Mouse (Mus musculus) embryonic fibroblast, embryonic 13.5 days (primary cell): ENCODE measurements around the gene Tnrc6a. TPM values are rescaled to one million over a fixed set of nuclear protein-coding genes. Genes with fewer than 3 reads are reported as not detected.

Experiments used
- H3K27ac ChIP-seq: 2 replicates; pipeline ENCODE4 v1.5.1; 2012; ENCODE audit warnings: low read length, control low read depth, inconsistent platforms; ENCODE audit not compliant: insufficient read depth
- H3K4me1 ChIP-seq: 2 replicates; pipeline ENCODE4 v1.6.1; 2011; ENCODE audit warnings: low read length; ENCODE audit not compliant: control insufficient read depth, insufficient read depth
- H3K4me3 ChIP-seq: 2 replicates; pipeline ENCODE4 v1.5.1; 2011; ENCODE audit warnings: mild to moderate bottlenecking, control low read depth, low read length; ENCODE audit not compliant: insufficient read depth
- CTCF ChIP-seq: IDR thresholded peaks from 2 replicates; pipeline ENCODE4 v1.5.1; 2011; ENCODE audit warnings: mild to moderate bottlenecking, control low read depth, low read length, moderate library complexity, borderline replicate concordance; ENCODE audit not compliant: insufficient read depth
- POLR2A ChIP-seq: IDR thresholded peaks from 2 replicates; pipeline ENCODE4 v1.6.1; 2011; ENCODE audit warnings: low read depth, mild to moderate bottlenecking, control low read depth, low read length, moderate library complexity
- polyA plus RNA-seq: library from polyadenylated mRNA; stranded (reverse); fragments of >200 nt; gene quantifications from 2 replicates; pipeline ENCODE4 v1.2.4, GENCODE M21; 2011; ENCODE audit warnings: low read depth; ENCODE audit not compliant: missing spikeins, insufficient read length

Tnrc6a gene
- polyA plus RNA-seq, 1 experiment, result 77.1 TPM

GRCm38 (mm10) chr7:123120516-123120915 is 3.2 kb upstream of the Tnrc6a start:
- H3K4me1 ChIP-seq, result peaks cover 9% of the 10 kb centered on the region
- TF ChIP-seq CTCF (no peak), POLR2A (no peak)
- peak overlapping the region; percentile 71; the same call in 1 of the 2 replicates for H3K27ac ChIP-seq
- no peak overlapping the region for H3K4me3 ChIP-seq

DNA sequence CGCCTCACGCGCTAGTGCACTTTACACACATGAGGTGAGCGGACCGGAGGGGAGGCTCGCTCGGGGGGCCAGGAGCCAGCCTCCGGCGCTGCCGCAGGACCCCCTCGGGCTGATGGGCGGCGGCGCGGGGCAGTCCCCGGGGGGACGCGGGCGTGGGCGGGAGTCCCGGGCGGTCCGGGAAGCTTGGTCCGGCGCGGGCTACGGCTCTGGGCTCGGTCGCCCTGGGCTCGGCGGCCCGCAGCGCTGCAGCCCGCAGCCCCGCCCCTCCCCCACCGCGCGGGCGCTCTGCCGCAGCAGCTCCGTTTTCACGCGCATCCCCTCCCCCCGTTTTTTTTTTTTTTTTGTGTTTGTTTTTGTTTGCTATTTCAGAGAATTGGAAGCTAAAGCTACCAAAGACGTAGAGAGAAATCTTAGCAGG is 623 bp downstream of the Tnrc6a start:
- H3K27ac ChIP-seq, result peak overlapping the region; percentile 98
- peak overlapping the region; percentile 82 for H3K4me3 ChIP-seq
- no peak for TF ChIP-seq POLR2A
- no peak for TF ChIP-seq CTCF
- peaks cover 15% of the 10 kb centered on the region for H3K4me1 ChIP-seq

DNA sequence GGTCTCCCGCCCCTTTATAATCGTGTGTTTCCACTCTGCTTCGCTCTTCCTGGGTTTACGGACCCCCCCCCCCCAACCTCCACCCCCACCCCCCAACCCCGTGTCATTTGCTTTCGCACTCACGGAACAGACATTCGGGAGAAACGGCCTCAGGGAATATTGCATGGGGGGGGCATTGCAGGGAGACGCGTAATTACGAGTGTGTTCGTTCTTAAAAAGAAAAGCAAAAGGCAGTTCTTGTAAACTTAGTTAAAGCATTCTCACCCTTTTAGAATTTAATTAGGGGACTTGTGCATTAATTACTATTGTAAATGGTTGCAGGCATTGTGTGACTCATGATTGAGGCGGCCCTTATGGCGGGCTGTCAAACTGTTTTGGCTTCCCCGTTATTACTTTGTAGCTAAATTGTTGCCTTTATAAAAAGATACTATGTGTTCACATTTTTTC is 1.1 kb downstream of the Tnrc6a start:
- Histone ChIP-seq H3K4me1 (peaks cover 15% of the 10 kb centered on the region), H3K4me3 (peak overlapping the region; percentile 82), H3K27ac (peak overlapping the region; percentile 98)
- TF ChIP-seq CTCF (no peak), POLR2A (no peak)

- TF ChIP-seq POLR2A (no peak), CTCF (no peak)
- Histone ChIP-seq H3K4me3 (no peak overlapping the region), H3K27ac (no peak overlapping the region), H3K4me1 (peaks cover 10% of the 10 kb centered on the region)
These were observed 2.4 kb downstream of the Tnrc6a start for GRCm38 (mm10) chr7:123126056-123126455.

GRCm38 (mm10) chr7:123127301-123127700 is 3.6 kb downstream of the Tnrc6a start:
- H3K4me3 ChIP-seq, result no peak overlapping the region
- H3K4me1 ChIP-seq, result peaks cover 10% of the 10 kb centered on the region
- no peak overlapping the region for H3K27ac ChIP-seq
- TF ChIP-seq CTCF, result no peak
- TF ChIP-seq POLR2A, result no peak

- no peak overlapping the region for H3K4me3 ChIP-seq
- TF ChIP-seq POLR2A, result no peak
- TF ChIP-seq CTCF, result no peak
These were observed 4.3 kb downstream of the Tnrc6a start for GRCm38 (mm10) chr7:123127981-123128380.

DNA sequence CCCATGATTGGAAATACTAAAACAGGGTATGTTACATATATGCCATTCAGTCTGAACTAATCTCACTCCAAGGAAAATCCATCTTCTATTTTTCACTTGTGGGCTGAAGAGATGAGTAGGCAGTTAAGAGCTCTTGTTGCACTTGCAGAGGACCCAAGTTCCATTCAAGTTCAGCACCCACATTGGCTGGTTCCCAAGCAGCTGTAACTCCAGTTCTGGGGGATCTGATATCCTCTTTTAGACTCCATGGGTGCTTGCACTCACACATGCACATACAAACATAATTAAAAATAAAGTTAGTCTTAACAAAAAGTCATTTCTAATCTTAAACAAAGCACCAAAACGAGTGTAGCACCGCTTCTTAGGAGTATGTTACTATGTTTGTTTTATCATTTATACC is 5.4 kb downstream of the Tnrc6a start:
- peaks cover 10% of the 10 kb centered on the region for H3K4me1 ChIP-seq
- no peak for TF ChIP-seq POLR2A
- TF ChIP-seq CTCF, result no peak
- no peak overlapping the region for H3K4me3 ChIP-seq
- H3K27ac ChIP-seq, result no peak overlapping the region

More at GRCm38 (mm10) chr7:123127981-123128380, 4.3 kb downstream of the Tnrc6a start:
- Histone ChIP-seq H3K4me1 (peaks cover 10% of the 10 kb centered on the region), H3K27ac (no peak overlapping the region)

GRCm38 (mm10) chr7:123130198-123130597 is 6.5 kb downstream of the Tnrc6a start:
- Histone ChIP-seq H3K4me3 (no peak overlapping the region), H3K27ac (peak overlapping the region; percentile 68), H3K4me1 (peaks cover 15% of the 10 kb centered on the region)
- TF ChIP-seq POLR2A, result no peak

- Histone ChIP-seq H3K27ac (no peak overlapping the region), H3K4me1 (peaks cover 11% of the 10 kb centered on the region), H3K4me3 (no peak overlapping the region)
- TF ChIP-seq CTCF (no peak), POLR2A (no peak)
These were observed 8.7 kb downstream of the Tnrc6a start for GRCm38 (mm10) chr7:123132401-123132800.

DNA sequence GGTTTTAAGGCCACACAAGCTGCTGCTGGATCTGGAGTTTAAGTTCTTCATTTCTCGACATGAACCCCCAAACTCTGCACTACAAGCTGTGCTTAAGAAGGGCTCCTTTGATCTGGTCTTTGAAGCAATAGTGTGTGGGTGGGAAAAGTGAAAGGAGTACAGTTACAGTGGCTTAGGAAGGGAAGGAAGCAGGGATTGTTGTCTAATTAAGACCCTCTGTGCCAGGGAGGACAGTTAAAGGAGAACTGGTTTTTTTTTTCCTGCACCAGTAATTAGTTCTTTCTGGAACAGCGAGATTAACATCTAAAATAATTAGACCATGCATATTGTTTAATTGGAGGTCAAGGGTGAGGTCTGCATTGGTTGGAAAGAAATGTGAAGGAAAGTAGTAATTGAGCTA is 11.2 kb downstream of the Tnrc6a start:
- Histone ChIP-seq H3K4me1 (peaks cover 9% of the 10 kb centered on the region), H3K4me3 (no peak overlapping the region), H3K27ac (no peak overlapping the region)
- TF ChIP-seq CTCF (no peak), POLR2A (no peak)

GRCm38 (mm10) chr7:123135655-123136054 is 12.0 kb downstream of the Tnrc6a start:
- no peak overlapping the region for H3K4me3 ChIP-seq
- peaks cover 7% of the 10 kb centered on the region for H3K4me1 ChIP-seq
- TF ChIP-seq POLR2A, result no peak
- no peak for TF ChIP-seq CTCF
- H3K27ac ChIP-seq, result no peak overlapping the region
